Mouse (Mus musculus) adrenal gland, postnatal 10 days (tissue): Measurements from ENCODE around the gene Gpc1. TPM values are rescaled to one million over a fixed set of nuclear protein-coding genes. Genes with fewer than 3 reads are reported as not detected.

Experiments
- DNase-seq: peaks from one replicate; pipeline ENCODE4 v3.0.0; 2021; ENCODE audit warnings: mixed read lengths
- total RNA-seq, 2 experiments: library from RNA; stranded (reverse); gene quantifications; 2 replicates each; pipeline ENCODE4 v1.2.3; 2021

Gpc1 gene
- total RNA-seq, 2 experiments from 2014 or later, result 39.7 to 51.8 TPM

GRCm38 (mm10) chr1:92833987-92834706 is 2.7 kb downstream of the Gpc1 start:
- peak; percentile 91 for DNase-seq

- peak; percentile 83 for DNase-seq
These were observed 6.7 kb downstream of the Gpc1 start for GRCm38 (mm10) chr1:92837931-92838833.

GRCm38 (mm10) chr1:92839211-92839610 is 7.8 kb downstream of the Gpc1 start:
- DNase-seq, result no peak

GRCm38 (mm10) chr1:92840231-92840890 is 8.9 kb downstream of the Gpc1 start:
- DNase-seq, result peak; percentile 57

- no peak for DNase-seq
These were observed 10.0 kb downstream of the Gpc1 start for GRCm38 (mm10) chr1:92841427-92841826.

GRCm38 (mm10) chr1:92845889-92846288 is 14.4 kb downstream of the Gpc1 start:
- DNase-seq, result no peak

- no peak for DNase-seq
These were observed 16.7 kb downstream of the Gpc1 start for GRCm38 (mm10) chr1:92847873-92848839.

GRCm38 (mm10) chr1:92849491-92849890 is 18.0 kb downstream of the Gpc1 start:
- no peak for DNase-seq

GRCm38 (mm10) chr1:92849938-92850574 is 18.6 kb downstream of the Gpc1 start:
- no peak for DNase-seq

- DNase-seq, result no peak
These were observed 21.0 kb downstream of the Gpc1 start for GRCm38 (mm10) chr1:92852450-92852849.

GRCm38 (mm10) chr1:92861503-92861902 is 30.1 kb downstream of the Gpc1 start:
- no peak for DNase-seq

- no peak for DNase-seq
These were observed 31.8 kb downstream of the Gpc1 start for GRCm38 (mm10) chr1:92863268-92863667.

- DNase-seq, result no peak
These were observed 34.7 kb downstream of the Gpc1 start for GRCm38 (mm10) chr1:92866170-92866569.

- no peak for DNase-seq
These were observed 38.5 kb downstream of the Gpc1 start for GRCm38 (mm10) chr1:92869985-92870384.

- DNase-seq, result no peak
These were observed 41.2 kb downstream of the Gpc1 start for GRCm38 (mm10) chr1:92872666-92873065.

GRCm38 (mm10) chr1:92874011-92874410 is 42.6 kb downstream of the Gpc1 start:
- no peak for DNase-seq

GRCm38 (mm10) chr1:92875360-92876111 is 44.1 kb downstream of the Gpc1 start:
- DNase-seq, result no peak

- DNase-seq, result no peak
These were observed 46.1 kb downstream of the Gpc1 start for GRCm38 (mm10) chr1:92877431-92877978.

- DNase-seq, result no peak
These were observed 46.8 kb downstream of the Gpc1 start for GRCm38 (mm10) chr1:92878066-92878741.
